Mouse (Mus musculus) heart, adult 9 months (tissue): ENCODE measurements around the gene Rps15.

Source experiments
- DNase-seq, 2 experiments: peaks; one replicate each; pipeline ENCODE4 v3.0.0; 2022; ENCODE audit warnings: low spot score in 2 of 2

Gene Rps15

GRCm38 (mm10) chr10:80260642-80261584 is 31.3 kb upstream of the Rps15 start, which contains the start of the genes Gamt and Dazap1:
Gene Gamt, minus strand, starts transcription at chr10:80261012.
Gene Dazap1, plus strand, starts transcription at chr10:80261486.
- peak; percentile 97 for DNase-seq

GRCm38 (mm10) chr10:80261585-80261968 is 30.7 kb upstream of the Rps15 start:
- peak; percentile 99 for DNase-seq

GRCm38 (mm10) chr10:80262169-80262568 is 30.1 kb upstream of the Rps15 start:
- DNase-seq, result no peak

DNA sequence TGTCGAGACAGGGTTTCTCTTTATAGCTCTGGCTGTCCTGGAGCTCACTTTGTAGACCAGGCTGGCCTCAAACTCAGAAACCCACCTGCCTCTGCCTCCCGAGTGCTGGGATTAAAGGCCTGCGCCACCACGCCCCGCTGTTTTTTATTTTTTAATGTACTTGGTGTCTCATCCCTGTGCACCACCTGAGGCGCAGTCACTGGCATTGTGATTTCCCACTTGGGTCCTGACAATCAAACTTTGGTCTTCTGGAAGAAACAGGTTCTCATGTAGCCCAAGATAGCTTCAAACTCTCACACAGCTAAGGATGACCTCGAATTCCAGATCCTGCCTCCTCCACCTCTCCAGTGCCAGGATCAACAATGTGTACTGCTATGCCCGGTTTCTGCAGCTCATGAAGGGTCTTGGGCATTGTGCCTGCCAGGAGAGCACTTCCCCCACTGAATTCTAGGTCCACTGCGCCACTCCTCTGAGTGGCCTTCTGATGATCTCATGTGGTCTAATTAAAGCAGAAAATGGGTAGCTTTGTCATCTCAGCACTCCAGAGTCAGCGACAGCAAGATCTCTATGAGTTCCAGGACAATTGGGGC is 29.4 kb upstream of the Rps15 start:
- no peak for DNase-seq

GRCm38 (mm10) chr10:80264341-80265148 is 27.7 kb upstream of the Rps15 start:
- DNase-seq, result peak; percentile 99 to 100

DNA sequence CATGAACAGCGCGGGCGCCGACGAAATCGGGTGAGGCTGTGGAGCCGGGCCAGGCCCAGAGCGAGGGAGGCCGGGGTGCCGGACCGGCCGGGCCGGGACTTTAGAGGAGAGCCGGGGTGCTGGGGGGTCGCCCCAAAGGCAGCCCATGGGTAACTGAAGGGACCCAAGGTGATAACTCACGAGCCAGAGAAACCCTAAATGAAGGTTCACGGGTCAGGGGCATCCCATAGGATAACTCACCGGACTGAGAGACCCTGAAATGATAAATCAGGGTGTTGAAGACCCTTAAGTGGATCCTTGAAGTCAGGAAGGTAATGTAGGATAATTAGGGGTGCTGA is 27.1 kb upstream of the Rps15 start:
- DNase-seq, result no peak

GRCm38 (mm10) chr10:80270099-80270498 is 22.2 kb upstream of the Rps15 start:
- no peak for DNase-seq

DNA sequence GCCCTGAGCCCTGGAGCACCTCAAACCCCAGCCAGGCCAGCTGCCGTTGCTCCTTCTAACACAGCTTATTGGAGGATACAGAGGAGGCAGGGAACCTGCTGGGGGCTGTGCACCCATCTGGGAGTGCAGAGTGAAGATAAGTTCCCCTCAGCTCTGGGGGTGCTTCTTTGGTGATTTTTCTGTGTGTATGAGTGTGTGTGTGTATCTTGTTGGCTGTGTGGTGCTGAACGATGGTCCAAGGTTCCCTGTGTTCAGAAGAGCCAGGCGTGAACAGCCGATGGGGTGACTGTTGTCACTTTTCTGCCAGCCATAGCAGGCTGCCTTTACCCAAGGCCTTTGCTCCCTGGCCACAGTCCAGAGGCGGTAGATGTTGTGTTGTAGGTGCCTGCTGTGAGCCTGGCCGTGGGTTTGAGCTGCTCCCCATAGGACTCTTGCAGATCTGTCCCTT is 21.5 kb upstream of the Rps15 start:
- DNase-seq, result no peak

DNA sequence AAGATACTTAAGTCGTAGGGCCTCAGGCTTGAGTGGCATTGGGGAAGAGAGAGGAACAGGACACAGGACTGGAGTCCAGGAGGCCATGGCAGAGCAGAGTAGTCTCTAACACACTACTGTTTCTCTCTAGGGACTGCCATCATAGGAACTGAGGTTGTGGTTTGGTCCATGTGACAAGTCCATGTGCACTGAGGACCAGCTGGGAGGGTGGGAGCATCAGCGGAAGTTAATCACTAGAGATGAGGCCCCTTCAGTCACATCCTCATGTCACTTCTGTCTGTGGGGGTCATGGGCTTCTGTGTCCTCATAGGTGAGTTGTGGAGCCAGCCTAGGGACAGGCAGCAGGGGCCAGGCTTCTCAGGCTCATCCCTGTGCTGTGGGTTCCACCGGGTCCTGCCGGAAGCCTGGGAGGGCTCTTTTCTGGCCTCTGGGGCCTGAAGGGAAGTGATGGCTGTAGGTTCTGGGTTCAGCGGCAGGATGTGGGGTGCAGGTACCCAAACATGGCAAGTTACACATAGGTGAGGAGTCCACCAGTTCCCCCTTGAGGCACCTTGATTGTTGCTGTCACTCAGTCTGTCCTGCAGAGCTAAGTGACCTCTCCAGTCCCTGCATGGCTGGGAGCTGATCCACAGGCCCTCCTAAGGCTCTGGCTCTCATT is 20.9 kb upstream of the Rps15 start:
- no peak for DNase-seq

- no peak for DNase-seq
These were observed 20.2 kb upstream of the Rps15 start for GRCm38 (mm10) chr10:80271870-80272585.

- DNase-seq, result no peak
These were observed 18.4 kb upstream of the Rps15 start for GRCm38 (mm10) chr10:80273847-80274246.

GRCm38 (mm10) chr10:80276238-80276637 is 16.0 kb upstream of the Rps15 start:
- DNase-seq, result no peak

DNA sequence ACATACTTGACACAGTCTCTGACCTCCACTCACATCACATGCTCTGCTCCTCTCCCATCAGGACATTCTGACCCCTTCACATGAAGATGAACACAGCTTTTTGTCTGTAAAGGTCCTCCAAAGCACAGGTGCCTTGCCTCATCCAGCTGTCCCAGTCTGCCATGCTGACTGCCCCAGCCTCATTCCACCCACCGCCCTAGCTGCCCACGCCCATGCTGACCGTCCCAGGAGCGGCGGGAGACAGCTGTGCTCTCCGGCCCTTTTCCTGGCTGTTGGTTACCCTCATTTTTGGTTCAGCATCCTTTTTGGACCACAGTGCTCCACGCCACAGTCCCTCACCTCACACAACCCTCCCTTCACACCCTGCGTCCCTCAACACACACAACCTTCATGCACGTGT is 13.9 kb upstream of the Rps15 start:
- DNase-seq, result no peak

- DNase-seq, result no peak
These were observed 13.0 kb upstream of the Rps15 start for GRCm38 (mm10) chr10:80279273-80279672.

- peak in 1 of 2 experiments; percentile 64 for DNase-seq
These were observed 10.9 kb upstream of the Rps15 start for GRCm38 (mm10) chr10:80281304-80281703.

DNA sequence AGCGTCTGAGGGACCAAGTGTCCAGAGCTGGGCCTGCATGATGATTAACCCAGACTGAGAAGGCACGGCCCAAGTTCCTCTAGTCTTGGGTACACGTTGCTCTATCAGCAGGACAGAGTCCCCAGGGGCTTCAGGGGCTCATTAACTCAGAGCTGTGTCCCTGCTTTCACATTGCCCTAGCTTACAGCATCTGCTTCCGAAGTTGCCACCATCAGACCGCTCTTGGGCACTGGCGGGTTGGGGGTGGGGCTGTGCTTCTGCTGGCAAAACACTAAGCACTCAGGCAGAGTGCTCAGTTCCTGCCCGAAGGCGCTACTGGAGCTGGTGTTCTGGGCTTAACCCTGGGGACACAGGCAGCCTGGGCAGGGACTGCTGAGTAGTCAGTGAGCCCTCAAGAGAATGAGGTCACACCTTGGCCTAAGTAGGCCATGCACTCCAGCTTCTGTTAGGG is 10.3 kb upstream of the Rps15 start:
- no peak for DNase-seq

DNA sequence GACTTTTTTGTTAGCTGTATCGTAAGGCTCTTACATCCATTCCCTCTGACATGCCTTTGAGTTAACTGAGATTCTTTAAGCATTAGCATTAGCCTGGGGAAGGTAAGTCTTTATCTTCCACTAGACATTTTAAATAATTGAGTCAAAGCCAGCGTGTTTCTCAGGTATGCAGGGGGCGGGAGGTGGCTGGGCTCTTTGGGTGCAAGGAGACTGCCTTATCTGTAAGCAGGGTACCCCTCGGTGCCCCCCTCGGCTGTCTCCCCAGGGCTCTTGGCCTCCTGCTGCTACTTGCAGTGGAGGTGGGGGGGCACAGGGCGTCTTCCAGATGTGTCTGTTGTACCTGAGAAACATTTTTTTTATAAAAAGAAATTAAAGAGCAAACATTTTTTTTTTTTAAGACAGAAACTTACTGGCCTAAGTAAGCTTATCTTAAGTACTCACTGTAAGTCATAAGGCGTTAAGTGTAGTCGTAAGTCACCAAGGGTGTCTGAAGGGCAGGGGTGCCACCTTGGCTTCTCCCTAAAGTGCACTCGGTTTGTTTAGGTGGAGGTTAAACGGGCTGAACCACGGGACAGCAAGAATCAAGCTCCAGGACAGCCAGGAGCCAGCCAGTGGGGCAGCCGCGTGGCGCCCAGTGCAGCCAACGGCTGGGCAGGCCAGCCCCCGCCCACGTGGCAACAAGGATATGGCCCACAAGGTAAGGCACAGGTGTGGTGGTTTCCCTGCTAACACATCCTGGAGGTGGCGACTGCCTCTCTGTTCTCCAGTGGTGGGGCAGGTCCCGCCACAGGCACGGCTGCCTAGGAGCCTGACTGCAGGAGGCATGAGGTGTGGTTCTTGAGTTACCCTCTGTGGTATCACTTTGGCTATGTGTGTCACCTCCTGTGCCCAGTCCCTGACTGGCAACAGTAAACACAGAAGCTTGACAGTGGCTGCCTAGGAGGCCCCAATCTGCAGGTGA is 9.5 kb upstream of the Rps15 start:
- no peak for DNase-seq

- no peak for DNase-seq
These were observed 6.8 kb upstream of the Rps15 start for GRCm38 (mm10) chr10:80285222-80286070.

- DNase-seq, result no peak
These were observed 4.2 kb upstream of the Rps15 start for GRCm38 (mm10) chr10:80288097-80288496.
